Mouse (Mus musculus): ENCODE data around the gene Tmod3. TPM values are rescaled to one million over a fixed set of nuclear protein-coding genes. Genes with fewer than 3 reads are reported as not detected.

Gene Tmod3
- polyA plus RNA-seq, 1 experiment from 2014 or later, result 110 TPM

GRCm38 (mm10) chr9:75523646-75524045 lies 35.8 kb downstream of the Tmod3 start:
- Histone ChIP-seq H3K4me1 (no peaks in the 10 kb centered on the region), H3K27ac (no peak overlapping the region), H3K9me3 (no peaks in the 10 kb centered on the region), H3K4me3 (no peak overlapping the region), H3K9ac (no peak overlapping the region), H3K36me3 (peaks cover 5% of the 10 kb centered on the region), H3K4me2 (replicated peaks) (no peak overlapping the region), H3K27me3 (no peaks in the 10 kb centered on the region)
- ATAC-seq (ENCODE audit: insufficient number of reproducible peaks, insufficient read depth, low FRiP score, low TSS enrichment), result no peak
- WGBS, result 64% methylated on average over 6 of the region's 6 CpGs

GRCm38 (mm10) chr9:75522217-75522616 lies 37.2 kb downstream of the Tmod3 start:
- no peak overlapping the region for H3K4me3 ChIP-seq
- H3K9me3 ChIP-seq, result no peaks in the 10 kb centered on the region
- ATAC-seq (ENCODE audit: insufficient number of reproducible peaks, insufficient read depth, low FRiP score, low TSS enrichment), result no peak
- H3K4me1 ChIP-seq, result no peaks in the 10 kb centered on the region
- H3K36me3 ChIP-seq, result no peaks in the 10 kb centered on the region
- no peak overlapping the region for H3K9ac ChIP-seq
- WGBS, result 76% methylated on average over 2 of the region's 2 CpGs
- no peak overlapping the region for H3K4me2 ChIP-seq (replicated peaks)
- no peak overlapping the region for H3K27ac ChIP-seq
- H3K27me3 ChIP-seq, result no peaks in the 10 kb centered on the region

- WGBS, result 57% methylated on average over 4 of the region's 4 CpGs
- H3K27me3 ChIP-seq, result no peaks in the 10 kb centered on the region
- H3K9ac ChIP-seq, result no peak overlapping the region
- H3K4me2 ChIP-seq (replicated peaks), result no peak overlapping the region
- ATAC-seq (ENCODE audit: insufficient number of reproducible peaks, insufficient read depth, low FRiP score, low TSS enrichment), result no peak
- H3K27ac ChIP-seq, result no peak overlapping the region
- H3K36me3 ChIP-seq, result no peaks in the 10 kb centered on the region
- no peak overlapping the region for H3K4me3 ChIP-seq
- H3K9me3 ChIP-seq, result no peaks in the 10 kb centered on the region
- no peaks in the 10 kb centered on the region for H3K4me1 ChIP-seq
Measured at GRCm38 (mm10) chr9:75521788-75522187, 37.7 kb downstream of the Tmod3 start.

GRCm38 (mm10) chr9:75520940-75521339 lies 38.5 kb downstream of the Tmod3 start:
- Histone ChIP-seq H3K9me3 (no peaks in the 10 kb centered on the region), H3K36me3 (no peaks in the 10 kb centered on the region), H3K4me2 (replicated peaks) (no peak overlapping the region), H3K27ac (no peak overlapping the region), H3K4me3 (no peak overlapping the region), H3K9ac (no peak overlapping the region), H3K27me3 (no peaks in the 10 kb centered on the region), H3K4me1 (no peaks in the 10 kb centered on the region)
- ATAC-seq (ENCODE audit: insufficient number of reproducible peaks, insufficient read depth, low FRiP score, low TSS enrichment), result no peak
- WGBS, result 93% methylated on average over 8 of the region's 8 CpGs

- Histone ChIP-seq H3K27ac (no peak overlapping the region), H3K4me1 (no peaks in the 10 kb centered on the region), H3K9me3 (no peaks in the 10 kb centered on the region), H3K4me3 (no peak overlapping the region), H3K36me3 (0 out of 2 replicates have a peak, but pooled peaks cover 3% of the 10 kb centered on the region), H3K27me3 (no peaks in the 10 kb centered on the region), H3K9ac (no peak overlapping the region), H3K4me2 (replicated peaks) (no peak overlapping the region)
- no peak for ATAC-seq (ENCODE audit: insufficient number of reproducible peaks, insufficient read depth, low FRiP score, low TSS enrichment)
- WGBS, result 59% methylated on average over 3 of the region's 3 CpGs
Measured at GRCm38 (mm10) chr9:75517751-75518150, 41.7 kb downstream of the Tmod3 start.

GRCm38 (mm10) chr9:75515464-75516113 lies 43.9 kb downstream of the Tmod3 start:
- ATAC-seq (ENCODE audit: insufficient number of reproducible peaks, insufficient read depth, low FRiP score, low TSS enrichment), result peak; percentile 41; the same call in 1 of the 2 replicates
- 63% methylated on average over 12 of the region's 12 CpGs for WGBS

GRCm38 (mm10) chr9:75511236-75511939 lies 48.1 kb downstream of the Tmod3 start:
- Histone ChIP-seq H3K4me1 (no peaks in the 10 kb centered on the region), H3K9me3 (no peaks in the 10 kb centered on the region), H3K9ac (no peak overlapping the region), H3K27me3 (no peaks in the 10 kb centered on the region), H3K4me2 (replicated peaks) (no peak overlapping the region), H3K27ac (no peak overlapping the region), H3K36me3 (peaks cover 47% of the 10 kb centered on the region), H3K4me3 (no peak overlapping the region)
- ATAC-seq (ENCODE audit: insufficient number of reproducible peaks, insufficient read depth, low FRiP score, low TSS enrichment), result no peak
- 87% methylated on average over 8 of the region's 8 CpGs for WGBS

More at GRCm38 (mm10) chr9:75515464-75516113, 43.9 kb downstream of the Tmod3 start:
- H3K4me3 ChIP-seq, result no peak overlapping the region
- H3K36me3 ChIP-seq, result peaks cover 15% of the 10 kb centered on the region; the same call in 1 of the 2 replicates
- H3K9ac ChIP-seq, result no peak overlapping the region
- H3K4me1 ChIP-seq, result no peaks in the 10 kb centered on the region
- H3K4me2 ChIP-seq (replicated peaks), result no peak overlapping the region
- H3K9me3 ChIP-seq, result no peaks in the 10 kb centered on the region
- no peak overlapping the region for H3K27ac ChIP-seq
- H3K27me3 ChIP-seq, result no peaks in the 10 kb centered on the region

GRCm38 (mm10) chr9:75504311-75504710 lies 55.1 kb downstream of the Tmod3 start:
- ATAC-seq (ENCODE audit: insufficient number of reproducible peaks, insufficient read depth, low FRiP score, low TSS enrichment), result no peak
- no peak overlapping the region for H3K4me2 ChIP-seq (replicated peaks)
- H3K4me1 ChIP-seq, result no peaks in the 10 kb centered on the region
- H3K4me3 ChIP-seq, result no peak overlapping the region
- WGBS, result 95% methylated on average over 6 of the region's 6 CpGs
- no peaks in the 10 kb centered on the region for H3K27me3 ChIP-seq
- no peaks in the 10 kb centered on the region for H3K9me3 ChIP-seq
- no peak overlapping the region for H3K27ac ChIP-seq
- no peak overlapping the region for H3K9ac ChIP-seq
- peaks cover 54% of the 10 kb centered on the region for H3K36me3 ChIP-seq

- no peak for ATAC-seq (ENCODE audit: insufficient number of reproducible peaks, insufficient read depth, low FRiP score, low TSS enrichment)
- Histone ChIP-seq H3K4me2 (replicated peaks) (no peak overlapping the region), H3K9me3 (0 out of 2 replicates have a peak, but pooled peaks cover 3% of the 10 kb centered on the region), H3K27me3 (no peaks in the 10 kb centered on the region), H3K4me3 (no peak overlapping the region), H3K36me3 (peaks cover 36% of the 10 kb centered on the region), H3K9ac (no peak overlapping the region), H3K27ac (no peak overlapping the region), H3K4me1 (0 out of 2 replicates have a peak, but pooled peaks cover 2% of the 10 kb centered on the region)
- 96% methylated on average over 7 of the region's 7 CpGs for WGBS
Measured at GRCm38 (mm10) chr9:75498571-75498970, 60.9 kb downstream of the Tmod3 start.

- H3K27ac ChIP-seq, result no peak overlapping the region
- H3K4me3 ChIP-seq, result no peak overlapping the region
- H3K4me2 ChIP-seq (replicated peaks), result no peak overlapping the region
- H3K9ac ChIP-seq, result no peak overlapping the region
- 0 out of 2 replicates have a peak, but pooled peaks have one; percentile 10 for ATAC-seq (ENCODE audit: insufficient number of reproducible peaks, insufficient read depth, low FRiP score, low TSS enrichment)
- 0 out of 2 replicates have a peak, but pooled peaks cover 3% of the 10 kb centered on the region for H3K9me3 ChIP-seq
- WGBS, result 44% methylated on average over 10 of the region's 10 CpGs
- no peaks in the 10 kb centered on the region for H3K27me3 ChIP-seq
- H3K4me1 ChIP-seq, result 0 out of 2 replicates have a peak, but pooled peaks cover 2% of the 10 kb centered on the region
- H3K36me3 ChIP-seq, result peaks cover 17% of the 10 kb centered on the region
Measured at GRCm38 (mm10) chr9:75495945-75496344, 63.5 kb downstream of the Tmod3 start.

- Histone ChIP-seq H3K9me3 (0 out of 2 replicates have a peak, but pooled peaks cover 3% of the 10 kb centered on the region), H3K27ac (no peak overlapping the region), H3K9ac (no peak overlapping the region), H3K4me3 (no peak overlapping the region), H3K4me1 (0 out of 2 replicates have a peak, but pooled peaks cover 2% of the 10 kb centered on the region), H3K27me3 (no peaks in the 10 kb centered on the region), H3K36me3 (peaks cover 15% of the 10 kb centered on the region), H3K4me2 (replicated peaks) (no peak overlapping the region)
- WGBS, result 78% methylated on average over 9 of the region's 9 CpGs
- no peak for ATAC-seq (ENCODE audit: insufficient number of reproducible peaks, insufficient read depth, low FRiP score, low TSS enrichment)
Measured at GRCm38 (mm10) chr9:75494407-75495005, 65.0 kb downstream of the Tmod3 start.
